Mouse (Mus musculus) embryonic facial prominence, embryonic 15.5 days (tissue): Measurements from ENCODE around the gene Mto1. TPM values are rescaled to one million over a fixed set of nuclear protein-coding genes. Genes with fewer than 3 reads are reported as not detected.

Source experiments
- microRNA-seq: library from miRNA; unstranded; fragments of <30 nt; microRNA quantifications from one replicate; pipeline ENCODE4, GENCODE M21; 2016; ENCODE audit warnings: borderline number of aligned reads
- polyA plus RNA-seq: library from polyadenylated mRNA; unstranded; fragments of >200 nt; fragmentation: Nextera tagmentation; extraction: Ambion mirVana; gene quantifications from 2 replicates; pipeline ENCODE4 v1.2.1, GENCODE M21; 2015

Gene Mto1
- polyA plus RNA-seq, 1 experiment from 2014 or later, result 23.6 TPM

Small RNA genes within 50 kb of the gene (microRNA-seq; reads per million reads assigned to microRNA genes)
- gene Gm26377, result not detected

Other genes with a start within 250 kb of the Mto1 start
- gene Gsta1, start 217.6 kb upstream of the Mto1 start, polyA plus RNA-seq, result 1.7 and 6.4 TPM in 2 replicates
- 5.2 and 8.8 TPM in 2 replicates for gene Gm3776, start 191.1 kb upstream of the Mto1 start, polyA plus RNA-seq
- gene Gm10639, start 158.3 kb upstream of the Mto1 start, polyA plus RNA-seq, result 0.23 and 0.29 TPM in 2 replicates
- gene Omt2a, start 133.4 kb upstream of the Mto1 start, polyA plus RNA-seq, result not detected in 2 replicates
- gene Omt2b, start 120.6 kb upstream of the Mto1 start, polyA plus RNA-seq, result not detected in 2 replicates
- gene Gsta2, start 92.4 kb upstream of the Mto1 start, polyA plus RNA-seq, result 10.6 and 13.5 TPM in 2 replicates
- gene Dppa5a, start 80.0 kb upstream of the Mto1 start, polyA plus RNA-seq, result 0.49 and 0.76 TPM in 2 replicates
- gene Ooep, start 69.5 kb upstream of the Mto1 start, polyA plus RNA-seq, result 2.0 and 2.2 TPM in 2 replicates
- 0.20 and 0.28 TPM in 2 replicates for gene Ddx43, start 52.4 kb upstream of the Mto1 start, polyA plus RNA-seq
- 2.5 and 3.3 TPM in 2 replicates for gene Cgas, start 5.0 kb upstream of the Mto1 start, polyA plus RNA-seq
- gene Gm17324, start 578 bp downstream of the Mto1 start, polyA plus RNA-seq, result 0.88 and 1.1 TPM in 2 replicates
- gene Eef1a1, start 40.9 kb downstream of the Mto1 start, polyA plus RNA-seq, result 5,028 and 5,329 TPM in 2 replicates
- gene Slc17a5, start 139.8 kb downstream of the Mto1 start, polyA plus RNA-seq, result 17.6 and 19.7 TPM in 2 replicates
- 21.2 and 21.7 TPM in 2 replicates for gene Cd109, start 167.3 kb downstream of the Mto1 start, polyA plus RNA-seq